Mouse (Mus musculus) adrenal gland, postnatal 4 days (tissue): Measurements from ENCODE around the gene Hpse2. TPM values are rescaled to one million over a fixed set of nuclear protein-coding genes. Genes with fewer than 3 reads are reported as not detected.

ENCODE experiments used
- DNase-seq, 2 experiments: peaks; one replicate each; pipeline ENCODE4 v3.0.0; 2021 to 2022; ENCODE audit warnings: low spot score in 2 of 2, mixed read lengths in 2 of 2
- total RNA-seq, 2 experiments: library from RNA; stranded (reverse); gene quantifications; 2 replicates each; pipeline ENCODE4 v1.2.3; 2021

Gene Hpse2
- total RNA-seq, 2 experiments from 2014 or later: 0.11 TPM; not detected in 1

- no peak for DNase-seq
These were observed 414.4 kb downstream of the Hpse2 start for GRCm38 (mm10) chr19:42973740-42974139.

- no peak for DNase-seq
These were observed 423.0 kb downstream of the Hpse2 start for GRCm38 (mm10) chr19:42965171-42965570.

GRCm38 (mm10) chr19:42948114-42948636 is 440.0 kb downstream of the Hpse2 start:
- no peak for DNase-seq

- DNase-seq: no peak
These were observed 450.6 kb downstream of the Hpse2 start for GRCm38 (mm10) chr19:42937544-42937943.

- no peak for DNase-seq
These were observed 451.4 kb downstream of the Hpse2 start for GRCm38 (mm10) chr19:42936661-42937193.

- no peak for DNase-seq
These were observed 458.5 kb downstream of the Hpse2 start for GRCm38 (mm10) chr19:42929702-42930101.

- DNase-seq: no peak
These were observed 459.9 kb downstream of the Hpse2 start for GRCm38 (mm10) chr19:42928271-42928670.

GRCm38 (mm10) chr19:42922610-42923009 is 465.5 kb downstream of the Hpse2 start:
- no peak for DNase-seq

GRCm38 (mm10) chr19:42913703-42914102 is 474.5 kb downstream of the Hpse2 start:
- no peak for DNase-seq

- no peak for DNase-seq
These were observed 478.4 kb downstream of the Hpse2 start for GRCm38 (mm10) chr19:42909719-42910118.

GRCm38 (mm10) chr19:42908553-42908952 is 479.6 kb downstream of the Hpse2 start:
- DNase-seq: no peak

GRCm38 (mm10) chr19:42906328-42906727 is 481.8 kb downstream of the Hpse2 start:
- DNase-seq: no peak

- DNase-seq: no peak
These were observed 483.4 kb downstream of the Hpse2 start for GRCm38 (mm10) chr19:42904726-42905125.

GRCm38 (mm10) chr19:42904240-42904639 is 483.9 kb downstream of the Hpse2 start:
- no peak for DNase-seq

GRCm38 (mm10) chr19:42903840-42904239 is 484.3 kb downstream of the Hpse2 start:
- DNase-seq: no peak

- no peak for DNase-seq
These were observed 485.6 kb downstream of the Hpse2 start for GRCm38 (mm10) chr19:42902410-42903021.

GRCm38 (mm10) chr19:42891599-42891998 is 496.6 kb downstream of the Hpse2 start:
- no peak for DNase-seq

GRCm38 (mm10) chr19:42877653-42878052 is 510.5 kb downstream of the Hpse2 start:
- DNase-seq: no peak

GRCm38 (mm10) chr19:42876563-42876962 is 511.6 kb downstream of the Hpse2 start:
- no peak for DNase-seq

GRCm38 (mm10) chr19:42869663-42870530 is 518.3 kb downstream of the Hpse2 start:
- DNase-seq: no peak

GRCm38 (mm10) chr19:42868958-42869662 is 519.0 kb downstream of the Hpse2 start:
- DNase-seq: no peak
